Mouse (Mus musculus) gastrocnemius, adult 18-20 months (tissue): Measurements from ENCODE around the gene Gzmb. TPM values are rescaled to one million over a fixed set of nuclear protein-coding genes. Genes with fewer than 3 reads are reported as not detected.
"Not testable (repeated sequence)": the region's sequence is repeated elsewhere in the genome, so short reads cannot be mapped to it uniquely, and the experiment has no call there.

Experiments used
- DNase-seq: peaks from one replicate; pipeline ENCODE4 v3.0.0; 2021; ENCODE audit warnings: low spot score
- long read RNA-seq, 2 experiments: library from polyadenylated mRNA; stranded (forward); transcript quantifications; one replicate each; pipeline ENCODE4 v2.0.0; 2021
- total RNA-seq, 2 experiments: library from RNA; stranded (reverse); gene quantifications; 2 replicates each; pipeline ENCODE4 v1.2.3; 2021

Gzmb gene
- not detected for total RNA-seq
- long read RNA-seq, experiment 1: 0 reads
- long read RNA-seq, experiment 2: 0 reads

DNA sequence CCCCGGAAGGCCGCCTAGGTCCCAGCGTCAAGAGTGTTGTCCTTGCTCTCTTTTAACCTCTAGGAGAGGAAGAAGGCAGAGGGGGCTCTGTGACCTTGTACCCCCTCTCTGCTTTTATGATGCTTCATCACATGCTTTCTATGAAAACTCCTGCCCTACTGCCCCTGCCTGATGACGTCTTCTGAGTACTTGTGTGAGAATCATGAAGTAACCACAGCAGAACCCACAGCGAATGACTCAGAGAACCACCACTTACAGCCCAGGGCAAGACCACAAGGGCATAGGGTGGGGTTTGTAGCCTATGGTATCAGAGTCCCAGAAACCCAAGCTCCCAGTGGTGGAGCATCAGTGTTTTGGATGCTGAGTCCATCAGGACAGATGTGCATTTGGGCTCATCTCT lies at the start of gene Gzmb:
Gzmb (minus strand) TSS at position 108 of the 400 bp plus-strand sequence.
- no peak for DNase-seq

DNA sequence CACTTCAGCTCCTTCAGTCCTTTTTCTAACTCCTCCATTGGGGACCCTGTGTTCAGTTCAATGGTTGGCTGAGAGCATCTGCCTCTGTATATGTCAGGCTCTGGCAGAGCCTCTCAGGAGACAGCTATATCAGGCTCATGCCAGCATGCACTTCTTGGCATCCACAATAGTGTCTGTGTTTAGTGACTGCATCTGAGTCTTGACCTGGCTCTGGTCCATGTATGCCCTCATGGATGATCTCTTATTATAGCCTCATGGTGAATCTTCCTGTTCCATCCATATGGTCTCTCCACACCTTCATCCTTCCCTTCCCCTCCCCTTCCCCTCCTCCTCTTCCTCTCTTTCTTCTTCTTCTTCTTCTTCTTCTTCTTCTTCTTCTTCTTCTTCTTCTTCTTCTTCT lies 49.7 kb upstream of the Gzmb start:
- DNase-seq: not testable (repeated sequence)

DNA sequence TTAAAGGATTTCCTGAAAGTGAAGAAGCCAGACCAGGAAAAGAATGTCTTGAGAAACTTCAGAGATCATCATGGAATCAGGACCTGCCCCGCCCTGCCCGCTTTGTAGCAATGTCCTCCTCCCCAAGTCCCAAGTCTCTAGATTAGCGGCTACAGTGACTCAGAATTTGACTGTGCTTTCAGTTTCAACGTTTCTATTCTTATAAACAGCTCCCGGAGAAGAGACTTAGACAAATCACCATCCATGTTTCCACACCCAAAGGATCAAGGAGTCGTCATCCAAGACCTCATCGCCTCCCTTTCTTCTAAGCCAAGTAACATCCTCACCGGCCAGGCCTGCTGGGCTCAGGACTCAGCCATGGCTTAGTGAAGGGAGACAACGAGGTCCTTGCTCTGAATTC lies 48.2 kb upstream of the Gzmb start:
- DNase-seq: peak; percentile 19

DNA sequence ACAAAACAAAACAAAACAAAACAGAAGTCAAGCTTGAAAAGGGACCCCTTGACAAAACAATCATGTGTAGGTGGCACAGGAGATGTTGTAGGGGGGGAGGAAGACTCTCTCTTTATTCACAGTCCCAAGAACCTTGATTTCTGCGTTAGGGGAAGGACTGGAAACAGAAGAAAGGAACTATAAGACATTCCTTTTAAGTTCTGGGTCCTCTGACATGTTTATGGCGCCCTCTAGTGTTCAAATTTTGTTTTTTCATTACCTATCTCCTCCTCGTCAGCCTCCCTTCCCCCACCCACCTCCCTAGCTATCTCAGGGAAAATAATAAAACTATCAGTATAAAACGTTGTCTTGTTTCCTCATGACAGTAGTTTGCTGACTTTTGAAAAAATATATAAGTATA lies 42.1 kb upstream of the Gzmb start:
- peak; percentile 24 for DNase-seq

DNA sequence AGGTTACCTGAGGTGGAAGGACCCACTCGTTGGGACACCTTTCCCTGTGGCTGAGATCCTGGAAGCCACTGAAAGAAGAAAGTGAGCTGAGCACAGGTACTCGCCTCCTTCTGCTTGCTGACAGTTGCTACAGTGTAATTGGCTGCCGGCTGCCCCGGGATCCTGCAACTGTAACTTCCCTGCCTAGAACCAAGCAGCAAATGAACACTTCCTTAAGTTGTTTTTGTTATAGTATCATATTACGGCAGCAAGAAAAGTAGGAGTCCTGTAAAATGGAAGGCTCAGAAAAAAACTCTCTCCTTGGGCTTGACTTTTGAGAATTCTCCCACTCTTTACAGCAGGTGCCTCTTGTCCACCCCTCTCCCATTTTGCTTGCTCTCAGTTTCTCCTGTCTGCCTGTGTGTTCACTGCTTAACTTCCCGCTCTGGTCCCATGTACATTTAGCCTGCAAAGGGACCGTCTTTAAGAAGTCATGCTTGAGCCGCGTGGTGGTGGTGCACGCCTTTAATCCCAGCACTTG lies 41.5 kb upstream of the Gzmb start:
- DNase-seq: no peak

DNA sequence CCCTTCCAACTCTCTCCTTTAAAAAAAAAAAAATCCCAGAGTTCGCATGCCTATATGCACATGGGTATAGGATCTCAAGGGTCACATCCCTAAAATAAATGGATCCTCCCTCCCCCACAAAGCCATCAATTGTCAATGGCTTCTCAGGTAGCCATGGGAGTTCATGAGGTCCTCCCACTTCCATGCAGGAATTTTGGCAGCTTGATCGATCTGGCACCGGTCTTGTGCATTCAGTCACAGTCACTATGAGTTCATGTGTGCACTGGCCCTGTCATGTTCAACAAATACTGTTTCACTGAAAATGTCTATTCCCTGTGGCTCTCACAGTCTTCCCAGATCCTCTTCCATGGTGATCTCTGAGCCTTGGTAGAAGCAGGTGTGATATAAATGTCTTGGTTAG lies 40.0 kb upstream of the Gzmb start:
- no peak for DNase-seq

DNA sequence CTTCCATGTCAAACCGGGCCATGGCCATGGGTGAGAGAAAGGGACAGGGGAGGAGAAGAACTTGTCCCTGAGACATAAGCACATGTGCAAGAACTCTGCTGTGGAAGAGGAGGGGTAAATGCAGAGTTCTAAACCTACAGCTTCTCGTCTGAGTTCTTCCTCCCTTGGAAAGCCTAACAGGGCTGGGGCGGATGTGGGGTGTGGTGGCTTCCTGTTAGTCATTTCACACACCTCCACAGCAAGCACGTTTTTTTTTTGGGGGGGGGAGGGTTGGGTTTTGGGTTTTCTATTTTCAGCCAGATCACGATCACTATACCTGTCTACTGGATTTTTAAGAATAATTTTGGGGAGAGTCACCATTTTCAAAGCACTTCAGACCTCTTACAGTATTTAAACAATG lies 34.7 kb upstream of the Gzmb start:
- no peak for DNase-seq

DNA sequence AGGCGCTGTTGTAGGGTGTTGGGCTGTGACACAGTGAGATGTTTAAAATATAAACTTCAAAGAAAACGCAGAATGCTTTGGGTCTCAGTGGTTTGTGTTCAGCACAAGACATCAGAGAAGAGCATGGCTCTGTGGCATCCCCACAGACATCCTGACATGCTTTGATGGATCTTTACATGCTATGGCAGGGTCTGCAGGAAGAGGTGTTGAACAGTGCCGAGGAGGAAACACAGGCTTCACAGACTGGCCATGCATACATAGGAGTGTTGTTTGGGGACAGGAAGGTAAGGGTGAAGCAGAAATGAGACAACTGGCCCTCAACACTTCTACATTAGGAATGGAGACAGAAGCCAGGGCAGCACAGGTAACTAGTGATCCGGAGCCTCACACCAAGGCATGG lies 34.0 kb upstream of the Gzmb start:
- no peak for DNase-seq

DNA sequence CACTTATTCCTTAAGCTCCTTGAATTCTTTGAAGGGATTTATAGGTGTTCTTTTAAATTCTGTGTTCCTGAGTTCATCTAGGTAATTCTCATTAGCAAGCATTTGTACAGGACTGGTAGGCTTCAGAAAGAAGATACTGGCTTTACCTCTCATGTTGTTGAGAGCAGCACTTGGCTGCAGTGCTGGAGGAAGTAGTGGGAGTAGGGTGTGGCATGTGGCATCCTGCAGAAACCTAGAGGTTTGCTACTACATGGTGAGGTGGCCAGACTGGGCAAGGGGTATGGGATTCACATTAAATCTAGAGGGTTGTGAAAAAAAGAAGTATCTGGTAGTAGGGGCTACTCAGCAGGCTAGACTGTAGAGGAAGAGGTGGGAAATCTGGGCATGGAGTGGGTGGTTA lies 31.1 kb upstream of the Gzmb start:
- no peak for DNase-seq

DNA sequence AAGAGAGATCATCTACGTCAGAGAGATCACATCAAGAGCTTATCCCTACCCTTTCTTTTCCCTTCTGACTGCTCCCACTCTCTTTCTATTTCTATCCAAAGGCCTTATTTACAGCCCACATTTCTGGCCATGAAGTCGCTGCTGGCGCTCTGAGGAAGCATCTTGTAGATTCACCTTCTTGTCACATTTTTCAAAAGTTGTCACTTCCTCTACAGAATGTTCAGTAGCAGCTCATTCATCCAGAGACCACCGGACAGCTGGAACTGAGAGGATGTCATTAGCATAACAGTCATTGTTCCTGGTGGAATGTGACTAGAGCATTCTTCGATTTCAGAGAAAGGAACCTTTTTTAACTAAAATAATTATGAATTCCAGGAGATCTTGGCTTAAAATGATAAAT lies 26.6 kb upstream of the Gzmb start:
- no peak for DNase-seq

DNA sequence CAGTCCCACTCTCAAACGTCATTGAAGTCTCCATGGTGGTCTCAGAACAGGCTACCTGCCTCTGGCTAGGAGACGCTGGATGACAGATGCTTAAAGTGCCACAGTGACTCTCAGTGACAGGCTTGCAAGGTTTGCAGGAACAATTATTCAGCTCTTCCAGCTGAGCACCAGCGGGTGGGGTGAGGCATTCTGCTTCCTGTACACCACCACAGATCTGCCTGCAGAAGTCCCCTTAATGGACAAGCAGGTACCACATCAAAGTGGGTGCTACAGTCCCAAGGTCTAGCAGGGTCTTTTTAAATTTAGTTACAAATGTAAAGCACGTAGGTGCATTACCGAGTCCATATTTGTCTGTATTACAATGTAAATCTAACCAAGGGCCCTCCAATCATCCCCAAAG lies 25.7 kb upstream of the Gzmb start:
- no peak for DNase-seq

DNA sequence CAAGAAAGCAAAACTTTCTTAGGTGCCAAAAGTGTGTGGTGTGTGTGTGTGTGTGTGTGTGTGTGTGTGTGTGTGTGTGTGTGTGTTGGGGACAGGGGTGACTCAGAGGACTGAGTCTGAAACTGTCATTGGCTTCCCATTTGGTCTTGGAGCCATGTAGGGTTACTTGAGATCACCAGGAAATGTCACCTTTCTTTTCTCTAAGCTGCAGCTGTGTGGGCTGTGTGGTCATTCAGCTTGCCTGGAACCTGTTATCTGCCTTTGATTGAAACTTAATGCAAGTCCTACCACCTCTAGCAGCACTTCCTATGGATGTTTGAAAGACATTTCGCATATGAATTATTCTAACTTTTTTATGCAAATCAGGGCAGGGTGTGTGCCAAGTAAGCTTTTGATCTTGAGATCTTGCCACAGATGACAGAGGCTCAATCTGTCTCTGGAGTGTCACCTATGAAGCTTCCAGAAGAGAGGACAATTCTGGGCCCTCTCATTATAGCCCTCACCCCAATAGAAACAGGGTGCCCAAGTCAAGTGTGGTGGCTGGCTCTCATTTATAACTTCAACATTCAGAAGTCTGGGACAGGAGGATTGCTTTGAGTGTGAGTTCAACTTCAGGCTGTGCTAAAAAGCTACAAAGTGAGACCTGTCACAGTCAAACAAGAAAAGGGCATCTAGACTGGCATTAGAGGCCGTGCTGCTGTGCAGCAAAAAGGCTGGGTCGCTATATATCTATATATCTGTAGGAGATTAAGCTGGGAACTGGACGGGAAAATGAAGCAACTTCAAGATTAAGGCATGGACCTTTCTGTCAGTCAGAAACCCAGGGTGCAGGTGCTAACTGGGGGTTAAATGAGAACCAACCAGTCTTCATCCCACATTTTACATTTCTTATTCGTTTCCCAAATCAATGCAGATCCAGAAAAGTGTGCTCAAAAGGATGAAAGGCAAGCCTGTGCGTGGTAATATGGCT lies 22.6 kb upstream of the Gzmb start:
- no peak for DNase-seq

DNA sequence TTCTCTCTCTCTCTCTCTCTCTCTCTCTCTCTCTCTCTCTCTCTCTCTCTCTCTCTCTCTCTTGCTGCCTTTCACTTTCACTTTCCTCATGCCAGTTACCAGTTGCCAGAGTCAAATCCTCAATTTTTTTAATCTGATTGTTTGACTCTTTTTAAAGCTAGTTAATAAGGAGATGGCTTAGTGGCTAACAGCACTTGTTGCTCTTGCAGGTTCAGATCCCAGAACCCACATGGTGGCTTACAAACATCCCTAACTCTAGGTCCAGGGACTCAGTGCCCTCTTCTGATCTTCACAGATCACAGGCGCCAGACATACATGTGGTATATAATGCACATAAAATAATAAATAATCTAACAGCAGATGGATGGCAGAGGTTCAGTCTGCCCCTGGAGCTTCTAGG lies 21.8 kb upstream of the Gzmb start:
- DNase-seq: no peak

DNA sequence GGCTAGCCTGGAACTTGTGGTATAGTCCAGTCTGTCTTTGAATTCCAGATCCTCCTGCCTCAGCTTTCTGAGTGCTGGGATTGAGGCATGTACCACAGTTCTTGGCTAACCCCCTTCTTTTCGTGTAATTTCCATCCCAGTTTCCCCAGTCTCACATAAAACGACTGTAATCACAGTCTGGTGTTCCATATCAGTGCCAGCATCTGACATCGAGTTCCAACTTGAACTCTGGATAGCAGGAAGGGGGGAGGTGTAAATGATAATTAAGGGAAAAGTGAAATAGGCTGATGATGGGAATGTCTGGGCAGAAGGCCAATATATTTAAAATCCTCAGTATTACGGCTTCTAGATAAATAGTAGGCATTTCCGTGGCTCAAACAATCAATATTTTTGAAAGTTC lies 19.0 kb upstream of the Gzmb start:
- no peak for DNase-seq

DNA sequence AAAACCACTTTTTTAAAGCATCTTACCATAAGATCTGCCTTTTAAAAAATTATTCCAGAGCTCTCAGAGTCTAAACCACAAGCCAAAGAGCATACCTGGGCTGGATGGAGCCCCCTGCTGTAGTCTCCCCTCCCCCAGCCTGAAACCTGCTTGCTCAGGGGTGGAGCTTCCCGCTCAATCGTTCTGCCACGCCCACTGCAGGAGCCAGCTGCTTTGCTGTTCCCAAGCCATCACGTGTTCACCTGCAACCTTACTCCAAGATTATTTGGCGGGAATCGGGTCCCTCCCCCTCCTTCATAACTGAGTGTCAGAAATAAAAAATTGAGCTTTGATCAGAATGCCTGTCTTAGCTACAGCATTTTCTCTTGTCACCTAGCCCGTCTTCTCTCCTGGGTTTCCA lies 16.6 kb upstream of the Gzmb start:
- DNase-seq: not testable (repeated sequence)

DNA sequence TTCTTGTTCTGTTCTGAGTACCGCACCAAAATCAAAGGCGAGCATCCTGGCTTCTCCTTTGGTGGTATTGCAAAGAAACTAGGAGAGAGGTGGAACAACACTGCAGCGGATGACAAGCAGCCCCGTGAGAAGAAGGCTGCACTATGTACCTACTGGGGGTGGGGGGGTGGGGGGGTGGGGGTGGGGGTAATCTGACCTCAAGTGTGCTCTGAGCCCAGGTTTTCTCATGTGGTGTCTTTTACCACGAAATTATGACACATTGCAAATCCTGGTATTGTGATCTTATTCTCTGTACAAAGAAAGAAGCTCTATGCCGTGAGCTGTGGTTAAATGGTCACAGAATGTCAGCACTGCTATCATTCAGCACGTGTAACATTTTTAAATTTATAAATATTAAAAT lies 14.0 kb upstream of the Gzmb start:
- DNase-seq: not testable (repeated sequence)

DNA sequence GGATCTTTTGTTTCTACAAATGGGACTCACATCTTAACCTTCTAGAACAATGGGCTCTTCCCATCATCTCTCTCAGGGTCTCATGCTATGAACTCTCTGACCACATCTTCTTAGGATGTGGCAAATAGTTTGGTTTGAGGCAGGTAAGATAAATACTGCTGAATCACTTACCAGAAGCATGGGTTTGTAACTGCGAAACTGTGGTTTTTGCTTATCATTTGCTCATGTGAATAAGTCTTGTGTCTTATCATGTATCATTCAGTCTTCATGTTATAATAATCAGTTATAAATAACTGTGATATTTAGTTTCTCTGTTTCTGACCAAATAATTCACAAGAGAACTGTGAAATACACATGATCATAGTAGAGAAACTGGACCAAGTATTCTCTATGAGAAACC lies 4.0 kb upstream of the Gzmb start:
- DNase-seq: no peak

DNA sequence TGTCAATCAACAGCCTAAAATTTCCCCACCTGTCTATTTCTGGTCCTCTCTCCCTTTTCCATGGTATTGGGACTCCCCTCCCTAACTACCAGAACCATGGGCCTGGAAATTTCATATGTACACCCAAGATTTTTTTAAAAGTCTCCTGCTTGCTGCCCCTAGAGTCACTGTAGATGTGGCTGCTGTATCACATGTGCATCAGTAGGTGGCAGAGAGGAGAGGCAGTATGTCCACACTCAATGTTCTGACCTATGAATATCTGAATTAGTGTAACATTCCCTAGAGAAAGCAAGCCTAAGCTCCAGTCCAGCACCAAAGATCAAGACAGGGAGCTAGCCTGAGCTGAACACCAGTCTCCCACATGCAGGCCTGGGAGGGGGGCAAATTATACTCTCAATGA lies 21.7 kb downstream of the Gzmb start:
- no peak for DNase-seq

DNA sequence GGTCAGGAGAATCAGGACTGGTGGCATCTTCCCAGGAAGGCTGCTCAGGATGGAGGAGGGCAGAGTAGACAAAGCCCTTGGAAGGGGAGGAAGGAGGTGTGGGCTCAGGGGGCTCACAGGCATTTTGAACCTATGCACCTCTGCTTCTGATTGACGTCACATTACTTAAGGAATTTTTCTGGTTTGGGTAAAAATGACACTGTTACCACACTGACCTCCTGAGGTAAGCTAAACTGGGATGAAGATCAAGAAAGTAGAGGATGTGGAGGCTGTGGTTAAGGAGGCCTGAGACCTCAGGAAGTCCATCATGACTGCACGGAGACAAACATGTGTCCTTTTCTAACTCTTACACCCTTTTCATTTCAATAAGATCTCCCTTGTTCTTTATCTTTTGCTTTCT lies 27.5 kb downstream of the Gzmb start, which contains the start of gene Gzmc:
Gzmc (minus strand) TSS at position 101 of the 400 bp plus-strand sequence.
- no peak for DNase-seq

DNA sequence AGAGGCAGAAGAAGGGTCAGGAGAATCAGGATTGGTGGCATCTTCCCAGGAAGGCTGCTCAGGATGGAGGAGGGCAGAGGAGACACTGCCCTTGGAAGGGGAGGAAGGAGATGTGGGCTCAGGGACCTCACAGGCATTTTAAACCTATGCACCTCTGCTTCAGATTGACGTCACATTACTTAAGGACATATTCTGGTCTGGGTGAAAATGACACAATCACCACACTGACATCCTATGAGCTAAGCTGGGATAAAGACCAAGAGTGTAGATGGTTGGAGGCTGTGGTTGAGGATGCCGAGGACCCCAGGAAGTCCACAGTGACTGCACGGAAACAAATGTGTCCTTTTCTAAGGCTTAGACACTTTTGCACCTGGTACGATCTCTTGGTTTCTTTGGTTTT lies 50.7 kb downstream of the Gzmb start, which contains the start of gene Gzmf:
Gzmf (minus strand) TSS at position 101 of the 400 bp plus-strand sequence.
- DNase-seq: no peak
